Mouse (Mus musculus) T-helper 1 cell (primary cell): ENCODE data around the gene BC030870.

Experiments
- in situ Hi-C: fragments of 300-600 bp; cut with MboI, MseI; formaldehyde crosslinking; loops from one replicate; pipeline ENCODE4 v1.15.1; 2025; ENCODE audit warnings: high pct_unique_total_duplicates

Gene BC030870

GRCm38 (mm10) chr8:65080731-65081130 is 48.6 kb downstream of the BC030870 start:
- in situ Hi-C loops: no loop called here

- in situ Hi-C loops: no loop called here
These were observed 54.6 kb downstream of the BC030870 start, which contains the start of gene Gm10663 for GRCm38 (mm10) chr8:65074733-65075132. TSS of gene Gm10663 (plus strand) at chr8:65075033.

- in situ Hi-C loops: no loop called here
These were observed 58.4 kb downstream of the BC030870 start for GRCm38 (mm10) chr8:65070996-65071395.

GRCm38 (mm10) chr8:65068473-65068819 is 60.9 kb downstream of the BC030870 start:
- in situ Hi-C loops: no loop called here

GRCm38 (mm10) chr8:65067694-65068472 is 61.5 kb downstream of the BC030870 start:
- in situ Hi-C loops: no loop called here

GRCm38 (mm10) chr8:65067031-65067430 is 62.3 kb downstream of the BC030870 start:
- in situ Hi-C loops: no loop called here

GRCm38 (mm10) chr8:65065622-65066021 is 63.7 kb downstream of the BC030870 start:
- in situ Hi-C loops: no loop called here

GRCm38 (mm10) chr8:65064071-65064470 is 65.3 kb downstream of the BC030870 start:
- in situ Hi-C loops: no loop called here

GRCm38 (mm10) chr8:65062195-65062594 is 67.2 kb downstream of the BC030870 start:
- in situ Hi-C loops: no loop called here

GRCm38 (mm10) chr8:65056722-65057121 is 72.6 kb downstream of the BC030870 start:
- in situ Hi-C loops: no loop called here

- in situ Hi-C loops: no loop called here
These were observed 75.4 kb downstream of the BC030870 start for GRCm38 (mm10) chr8:65053968-65054367.

- in situ Hi-C loops: no loop called here
These were observed 75.8 kb downstream of the BC030870 start for GRCm38 (mm10) chr8:65053554-65053953.

- in situ Hi-C loops: no loop called here
These were observed 81.6 kb downstream of the BC030870 start for GRCm38 (mm10) chr8:65047801-65048200.

GRCm38 (mm10) chr8:65047193-65047592 is 82.2 kb downstream of the BC030870 start:
- in situ Hi-C loops: no loop called here

- in situ Hi-C loops: no loop called here
These were observed 82.8 kb downstream of the BC030870 start for GRCm38 (mm10) chr8:65046565-65046964.

GRCm38 (mm10) chr8:65037117-65037533 is 92.2 kb downstream of the BC030870 start, which contains the start of gene Apela:
TSS of gene Apela (minus strand) at chr8:65037336.
- in situ Hi-C loops: no loop called here
